Mouse (Mus musculus): ENCODE measurements around the gene Bbox1. TPM values are rescaled to one million over a fixed set of nuclear protein-coding genes. Genes with fewer than 3 reads are reported as not detected.

Gene Bbox1
- polyA plus RNA-seq, 1 experiment from 2014 or later = 0.12 TPM

GRCm38 (mm10) chr2:110318719-110319118, 4.4 kb upstream of the Bbox1 start:
- Histone ChIP-seq H3K36me3 (replicated peaks; ENCODE audit: control insufficient read depth, insufficient read depth) (no peaks in the 10 kb centered on the region), H3K4me3 (replicated peaks; ENCODE audit: low read length) (no peak overlapping the region), H3K9ac (no peak overlapping the region), H3K4me2 (replicated peaks) (no peak overlapping the region), H3K9me3 (ENCODE audit: control insufficient read depth, low read length) (no peaks in the 10 kb centered on the region), H3K27ac (no peak overlapping the region), H3K27me3 (ENCODE audit: control insufficient read depth, insufficient read depth, low read length) (no peaks in the 10 kb centered on the region), H3K4me1 (replicated peaks; ENCODE audit: control insufficient read depth, insufficient read depth, low read length) (no peaks in the 10 kb centered on the region)
- 94% methylated on average over 1 of the region's 1 CpGs for WGBS
- no peak for ATAC-seq (ENCODE audit: low FRiP score)
- DNase-seq (ENCODE audit: low spot score) = no peak

- no peak for ATAC-seq (ENCODE audit: low FRiP score)
- H3K27ac ChIP-seq = no peak overlapping the region
- H3K27me3 ChIP-seq (ENCODE audit: control insufficient read depth, insufficient read depth, low read length) = no peaks in the 10 kb centered on the region
- no peak overlapping the region for H3K9ac ChIP-seq
- H3K9me3 ChIP-seq (ENCODE audit: control insufficient read depth, low read length) = no peaks in the 10 kb centered on the region
- no peak overlapping the region for H3K4me3 ChIP-seq (replicated peaks; ENCODE audit: low read length)
- no peaks in the 10 kb centered on the region for H3K36me3 ChIP-seq (replicated peaks; ENCODE audit: control insufficient read depth, insufficient read depth)
- WGBS = 22% methylated on average over 3 of the region's 3 CpGs
- no peaks in the 10 kb centered on the region for H3K4me1 ChIP-seq (replicated peaks; ENCODE audit: control insufficient read depth, insufficient read depth, low read length)
- no peak overlapping the region for H3K4me2 ChIP-seq (replicated peaks)
- no peak for DNase-seq (ENCODE audit: low spot score)
Observed at GRCm38 (mm10) chr2:110316116-110316883, 1.9 kb upstream of the Bbox1 start.

GRCm38 (mm10) chr2:110314074-110314473, 286 bp downstream of the Bbox1 start:
- ATAC-seq (ENCODE audit: low FRiP score) (no peak), DNase-seq (ENCODE audit: low spot score) (no peak)
- Histone ChIP-seq H3K4me2 (replicated peaks) (no peak overlapping the region), H3K9me3 (ENCODE audit: control insufficient read depth, low read length) (no peaks in the 10 kb centered on the region), H3K36me3 (replicated peaks; ENCODE audit: control insufficient read depth, insufficient read depth) (no peaks in the 10 kb centered on the region), H3K4me3 (replicated peaks; ENCODE audit: low read length) (no peak overlapping the region), H3K27me3 (ENCODE audit: control insufficient read depth, insufficient read depth, low read length) (no peaks in the 10 kb centered on the region), H3K4me1 (replicated peaks; ENCODE audit: control insufficient read depth, insufficient read depth, low read length) (no peaks in the 10 kb centered on the region), H3K9ac (no peak overlapping the region), H3K27ac (no peak overlapping the region)
- WGBS = 90% methylated on average over 5 of the region's 5 CpGs

GRCm38 (mm10) chr2:110313305-110313824, 995 bp downstream of the Bbox1 start:
- Histone ChIP-seq H3K4me2 (replicated peaks) (no peak overlapping the region), H3K9ac (no peak overlapping the region), H3K27me3 (ENCODE audit: control insufficient read depth, insufficient read depth, low read length) (no peaks in the 10 kb centered on the region), H3K9me3 (ENCODE audit: control insufficient read depth, low read length) (no peaks in the 10 kb centered on the region), H3K4me3 (replicated peaks; ENCODE audit: low read length) (no peak overlapping the region), H3K36me3 (replicated peaks; ENCODE audit: control insufficient read depth, insufficient read depth) (no peaks in the 10 kb centered on the region), H3K27ac (no peak overlapping the region), H3K4me1 (replicated peaks; ENCODE audit: control insufficient read depth, insufficient read depth, low read length) (no peaks in the 10 kb centered on the region)
- DNase-seq (ENCODE audit: low spot score) (no peak), ATAC-seq (ENCODE audit: low FRiP score) (no peak)
- WGBS = 71% methylated on average over 2 of the region's 2 CpGs

GRCm38 (mm10) chr2:110305358-110306283, 8.7 kb downstream of the Bbox1 start:
- no peak overlapping the region for H3K4me3 ChIP-seq (replicated peaks; ENCODE audit: low read length)
- 89% methylated on average over 12 of the region's 12 CpGs for WGBS
- no peak for ATAC-seq (ENCODE audit: low FRiP score)

GRCm38 (mm10) chr2:110302261-110302660, 12.1 kb downstream of the Bbox1 start:
- no peaks in the 10 kb centered on the region for H3K4me1 ChIP-seq (replicated peaks; ENCODE audit: control insufficient read depth, insufficient read depth, low read length)
- H3K4me2 ChIP-seq (replicated peaks) = no peak overlapping the region
- H3K27me3 ChIP-seq (ENCODE audit: control insufficient read depth, insufficient read depth, low read length) = no peaks in the 10 kb centered on the region
- H3K9ac ChIP-seq = no peak overlapping the region
- ATAC-seq (ENCODE audit: low FRiP score) (no peak), DNase-seq (ENCODE audit: low spot score) (no peak)
- no peak overlapping the region for H3K27ac ChIP-seq
- no peaks in the 10 kb centered on the region for H3K9me3 ChIP-seq (ENCODE audit: control insufficient read depth, low read length)
- H3K4me3 ChIP-seq (replicated peaks; ENCODE audit: low read length) = no peak overlapping the region
- H3K36me3 ChIP-seq (replicated peaks; ENCODE audit: control insufficient read depth, insufficient read depth) = no peaks in the 10 kb centered on the region
- WGBS = 67% methylated on average over 2 of the region's 2 CpGs

More at GRCm38 (mm10) chr2:110305358-110306283, 8.7 kb downstream of the Bbox1 start:
- Histone ChIP-seq H3K4me2 (replicated peaks) (no peak overlapping the region), H3K9me3 (ENCODE audit: control insufficient read depth, low read length) (no peaks in the 10 kb centered on the region), H3K9ac (no peak overlapping the region), H3K36me3 (replicated peaks; ENCODE audit: control insufficient read depth, insufficient read depth) (no peaks in the 10 kb centered on the region), H3K27me3 (ENCODE audit: control insufficient read depth, insufficient read depth, low read length) (no peaks in the 10 kb centered on the region), H3K27ac (no peak overlapping the region), H3K4me1 (replicated peaks; ENCODE audit: control insufficient read depth, insufficient read depth, low read length) (no peaks in the 10 kb centered on the region)
- DNase-seq (ENCODE audit: low spot score) = no peak

- ATAC-seq (ENCODE audit: low FRiP score) (no peak), DNase-seq (ENCODE audit: low spot score) (no peak)
- Histone ChIP-seq H3K4me2 (replicated peaks) (no peak overlapping the region), H3K9me3 (ENCODE audit: control insufficient read depth, low read length) (no peaks in the 10 kb centered on the region), H3K4me1 (replicated peaks; ENCODE audit: control insufficient read depth, insufficient read depth, low read length) (no peaks in the 10 kb centered on the region), H3K27ac (no peak overlapping the region), H3K27me3 (ENCODE audit: control insufficient read depth, insufficient read depth, low read length) (no peaks in the 10 kb centered on the region), H3K9ac (no peak overlapping the region), H3K4me3 (replicated peaks; ENCODE audit: low read length) (no peak overlapping the region), H3K36me3 (replicated peaks; ENCODE audit: control insufficient read depth, insufficient read depth) (no peaks in the 10 kb centered on the region)
- 74% methylated on average over 3 of the region's 3 CpGs for WGBS
Observed at GRCm38 (mm10) chr2:110301314-110301713, 13.0 kb downstream of the Bbox1 start.

GRCm38 (mm10) chr2:110294927-110295326, 19.4 kb downstream of the Bbox1 start:
- Histone ChIP-seq H3K9ac (no peak overlapping the region), H3K4me2 (replicated peaks) (no peak overlapping the region), H3K27me3 (ENCODE audit: control insufficient read depth, insufficient read depth, low read length) (no peaks in the 10 kb centered on the region), H3K4me1 (replicated peaks; ENCODE audit: control insufficient read depth, insufficient read depth, low read length) (no peaks in the 10 kb centered on the region), H3K9me3 (ENCODE audit: control insufficient read depth, low read length) (no peaks in the 10 kb centered on the region), H3K36me3 (replicated peaks; ENCODE audit: control insufficient read depth, insufficient read depth) (no peaks in the 10 kb centered on the region), H3K27ac (no peak overlapping the region), H3K4me3 (replicated peaks; ENCODE audit: low read length) (no peak overlapping the region)
- ATAC-seq (ENCODE audit: low FRiP score) (no peak), DNase-seq (ENCODE audit: low spot score) (no peak)
- 89% methylated on average over 3 of the region's 3 CpGs for WGBS

- no peak overlapping the region for H3K9ac ChIP-seq
- no peaks in the 10 kb centered on the region for H3K36me3 ChIP-seq (replicated peaks; ENCODE audit: control insufficient read depth, insufficient read depth)
- H3K4me3 ChIP-seq (replicated peaks; ENCODE audit: low read length) = no peak overlapping the region
- no peak overlapping the region for H3K4me2 ChIP-seq (replicated peaks)
- no peak overlapping the region for H3K27ac ChIP-seq
- no peak for ATAC-seq (ENCODE audit: low FRiP score)
- H3K9me3 ChIP-seq (ENCODE audit: control insufficient read depth, low read length) = no peaks in the 10 kb centered on the region
- no peaks in the 10 kb centered on the region for H3K4me1 ChIP-seq (replicated peaks; ENCODE audit: control insufficient read depth, insufficient read depth, low read length)
- 94% methylated on average over 1 of the region's 1 CpGs for WGBS
- H3K27me3 ChIP-seq (ENCODE audit: control insufficient read depth, insufficient read depth, low read length) = no peaks in the 10 kb centered on the region
- DNase-seq (ENCODE audit: low spot score) = no peak
Observed at GRCm38 (mm10) chr2:110287959-110288358, 26.4 kb downstream of the Bbox1 start.
